Mouse (Mus musculus) forebrain, postnatal 0 days (tissue): ENCODE measurements at regions not wholly inside any gene's neighbourhood (a gene's known extent, or its start where the extent isn't known, plus 50 kb on each side); places are given as distances from the start of the nearest gene placed in this dataset.

Source experiments
- ATAC-seq: fragments of 200-750 bp; cut with Nextera tagmentation; 2 replicates; pipeline ENCODE4 v1.8.0; 2017; ENCODE audit warnings: mild to moderate bottlenecking, moderate library complexity
- DNase-seq: peaks from one replicate; pipeline ENCODE4 v3.0.0-alpha.2; 2015
- H3K27ac ChIP-seq: fragments of 300-500 bp; sonication (generic); 2 replicates; pipeline ENCODE4 v1.5.1; 2014; ENCODE audit warnings: low read depth, mild to moderate bottlenecking, antibody characterized with exemption, low read length, moderate library complexity, mixed read lengths
- H3K27me3 ChIP-seq: fragments of 300-500 bp; sonication (generic); 2 replicates; pipeline ENCODE4 v1.6.1; 2014; ENCODE audit warnings: mild to moderate bottlenecking, low read length, mixed read lengths; ENCODE audit not compliant: insufficient read depth
- H3K36me3 ChIP-seq: fragments of 300-500 bp; sonication (generic); 2 replicates; pipeline ENCODE4 v1.6.1; 2014; ENCODE audit warnings: mild to moderate bottlenecking, moderate library complexity; ENCODE audit not compliant: insufficient read depth
- H3K4me1 ChIP-seq: fragments of 300-500 bp; sonication (generic); 2 replicates; pipeline ENCODE4 v1.6.1; 2014; ENCODE audit warnings: antibody characterized with exemption; ENCODE audit not compliant: insufficient read depth
- H3K4me2 ChIP-seq: fragments of 300-500 bp; sonication (generic); 2 replicates; pipeline ENCODE4 v1.6.1; 2014; ENCODE audit warnings: low read depth, mild to moderate bottlenecking, moderate library complexity
- H3K4me3 ChIP-seq: fragments of 300-500 bp; sonication (generic); 2 replicates; pipeline ENCODE4 v1.5.1; 2014; ENCODE audit warnings: low read depth, low read length, mixed read lengths
- H3K9ac ChIP-seq: fragments of 300-500 bp; sonication (generic); 2 replicates; pipeline ENCODE4 v1.6.1; 2014; ENCODE audit warnings: mild to moderate bottlenecking
- H3K9me3 ChIP-seq: fragments of 300-500 bp; sonication (generic); 2 replicates; pipeline ENCODE4 v1.6.1; 2016; ENCODE audit warnings: low read length
- CTCF ChIP-seq: sonication (generic); IDR thresholded peaks from 2 replicates; pipeline ENCODE4 v1.5.1; 2016; ENCODE audit warnings: antibody characterized with exemption, control low read depth, low read depth
- WGBS: fragments of 180-500 bp; shearing (Covaris S2); extraction: QIAGEN DNeasy Blood & Tissue Kit; methylation state at CpG from one replicate; pipeline ENCODE4 v1.1.7; 2014; 5-methylcytosine and 5-hydroxymethylcytosine counted together

DNA sequence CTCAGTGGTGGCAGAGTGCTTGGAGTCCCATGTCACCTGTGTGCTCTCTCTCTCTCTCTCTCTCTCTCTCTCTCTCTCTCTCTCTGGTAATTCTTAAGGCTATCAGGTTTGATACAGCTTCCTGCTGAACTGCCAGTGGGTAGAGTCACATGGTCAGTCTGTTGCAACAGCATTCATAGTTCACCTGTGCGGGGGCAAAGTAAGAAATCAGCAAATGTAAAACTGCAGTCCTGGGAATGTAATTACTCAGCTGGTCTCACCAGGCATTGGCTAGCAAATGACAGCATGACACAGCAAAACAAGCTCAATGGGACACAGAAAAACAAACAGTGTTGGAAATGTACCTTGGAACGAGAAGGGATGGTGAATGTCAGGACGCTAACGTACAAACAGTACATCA, 422.7 kb downstream of the Ppargc1a start:
- ATAC-seq = no peak

GRCm38 (mm10) chr5:51125091-51125490, 442.4 kb downstream of the Ppargc1a start:
- no peak for DNase-seq
- WGBS = 68% methylated on average over 6 of the region's 6 CpGs

More for the DNA sequence above, 422.7 kb downstream of the Ppargc1a start:
- Histone ChIP-seq H3K9me3 (no peaks in the 10 kb centered on the region), H3K27ac (no peak overlapping the region), H3K4me1 (no peaks in the 10 kb centered on the region), H3K4me3 (no peak overlapping the region), H3K36me3 (no peaks in the 10 kb centered on the region), H3K9ac (no peak overlapping the region), H3K4me2 (no peak overlapping the region), H3K27me3 (no peaks in the 10 kb centered on the region)
- 84% methylated on average over 4 of the region's 4 CpGs for WGBS
- TF ChIP-seq CTCF = no peak
- DNase-seq = no peak

DNA sequence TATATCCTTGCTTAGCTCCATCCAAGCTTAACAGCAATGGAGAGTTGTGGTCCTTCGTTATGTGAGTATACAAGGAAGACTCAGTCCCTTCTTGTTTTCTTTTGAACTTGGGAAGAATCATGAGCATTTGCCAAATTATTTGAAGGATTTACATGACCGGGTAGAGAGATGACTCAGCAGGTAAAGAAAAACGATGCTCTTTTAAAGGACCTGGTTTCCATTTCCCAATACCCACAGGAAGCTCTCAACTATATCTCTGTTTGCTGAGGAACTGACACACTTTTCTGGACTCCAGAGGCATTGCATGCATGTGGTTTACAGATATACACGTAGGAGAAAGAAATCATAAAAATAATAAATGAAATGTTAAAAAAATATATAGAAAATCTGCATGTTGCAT, 457.5 kb downstream of the Ppargc1a start:
- Histone ChIP-seq H3K4me1 (no peaks in the 10 kb centered on the region), H3K9me3 (no peaks in the 10 kb centered on the region), H3K4me3 (no peak overlapping the region), H3K9ac (no peak overlapping the region), H3K36me3 (no peaks in the 10 kb centered on the region), H3K27ac (no peak overlapping the region), H3K4me2 (no peak overlapping the region), H3K27me3 (no peaks in the 10 kb centered on the region)
- no peak for TF ChIP-seq CTCF
- ATAC-seq (no peak), DNase-seq (no peak)
- WGBS = 75% methylated on average over 4 of the region's 4 CpGs

More at GRCm38 (mm10) chr5:51125091-51125490, 442.4 kb downstream of the Ppargc1a start:
- Histone ChIP-seq H3K27me3 (no peaks in the 10 kb centered on the region), H3K36me3 (no peaks in the 10 kb centered on the region), H3K27ac (no peak overlapping the region), H3K9ac (no peak overlapping the region), H3K4me1 (no peaks in the 10 kb centered on the region), H3K4me2 (no peak overlapping the region), H3K9me3 (no peaks in the 10 kb centered on the region), H3K4me3 (no peak overlapping the region)
- TF ChIP-seq CTCF = no peak
- ATAC-seq = no peak

- no peak overlapping the region for H3K9ac ChIP-seq
- 65% methylated on average over 1 of the region's 1 CpGs for WGBS
- no peaks in the 10 kb centered on the region for H3K4me1 ChIP-seq
- DNase-seq (no peak), ATAC-seq (no peak)
- H3K4me2 ChIP-seq = no peak overlapping the region
- TF ChIP-seq CTCF = no peak
- H3K36me3 ChIP-seq = no peaks in the 10 kb centered on the region
- no peak overlapping the region for H3K4me3 ChIP-seq
- H3K27me3 ChIP-seq = no peaks in the 10 kb centered on the region
- H3K9me3 ChIP-seq = no peaks in the 10 kb centered on the region
- no peak overlapping the region for H3K27ac ChIP-seq
Measured at GRCm38 (mm10) chr5:51108737-51109136, 458.8 kb downstream of the Ppargc1a start.

- ATAC-seq = no peak
Measured at GRCm38 (mm10) chr5:51108181-51108580, 459.3 kb downstream of the Ppargc1a start.

DNA sequence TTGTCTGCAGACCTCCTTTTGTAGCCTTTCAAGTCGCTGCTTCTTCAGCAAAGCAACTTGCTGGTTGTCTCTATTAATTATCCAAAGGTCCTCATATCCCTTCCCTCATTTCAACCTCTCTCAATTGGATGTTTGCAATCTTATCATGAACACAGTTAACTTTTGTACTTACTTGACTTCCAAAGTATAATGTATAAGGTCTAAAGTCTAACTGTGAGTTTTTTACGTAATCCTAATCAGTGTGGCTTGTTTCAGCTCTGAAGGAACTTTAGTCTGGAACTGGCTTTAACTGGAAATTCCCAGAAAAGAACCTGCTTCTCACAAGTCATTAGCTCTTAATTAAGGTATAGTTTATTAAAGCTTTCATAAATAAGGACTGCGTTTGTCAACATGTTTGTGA, 467.6 kb downstream of the Ppargc1a start:
- 87% methylated on average over 3 of the region's 3 CpGs for WGBS
- ATAC-seq = no peak
- no peak for TF ChIP-seq CTCF
- no peak for DNase-seq
- Histone ChIP-seq H3K4me3 (no peak overlapping the region), H3K4me1 (no peaks in the 10 kb centered on the region), H3K9me3 (no peaks in the 10 kb centered on the region), H3K9ac (no peak overlapping the region), H3K27me3 (no peaks in the 10 kb centered on the region), H3K27ac (no peak overlapping the region), H3K4me2 (no peak overlapping the region), H3K36me3 (no peaks in the 10 kb centered on the region)

More at GRCm38 (mm10) chr5:51108181-51108580, 459.3 kb downstream of the Ppargc1a start:
- H3K36me3 ChIP-seq = no peaks in the 10 kb centered on the region
- 68% methylated on average over 1 of the region's 1 CpGs for WGBS
- no peak for DNase-seq
- H3K27ac ChIP-seq = no peak overlapping the region
- no peak overlapping the region for H3K9ac ChIP-seq
- no peaks in the 10 kb centered on the region for H3K27me3 ChIP-seq
- no peaks in the 10 kb centered on the region for H3K9me3 ChIP-seq
- no peak overlapping the region for H3K4me3 ChIP-seq
- no peaks in the 10 kb centered on the region for H3K4me1 ChIP-seq
- TF ChIP-seq CTCF = no peak
- no peak overlapping the region for H3K4me2 ChIP-seq

DNA sequence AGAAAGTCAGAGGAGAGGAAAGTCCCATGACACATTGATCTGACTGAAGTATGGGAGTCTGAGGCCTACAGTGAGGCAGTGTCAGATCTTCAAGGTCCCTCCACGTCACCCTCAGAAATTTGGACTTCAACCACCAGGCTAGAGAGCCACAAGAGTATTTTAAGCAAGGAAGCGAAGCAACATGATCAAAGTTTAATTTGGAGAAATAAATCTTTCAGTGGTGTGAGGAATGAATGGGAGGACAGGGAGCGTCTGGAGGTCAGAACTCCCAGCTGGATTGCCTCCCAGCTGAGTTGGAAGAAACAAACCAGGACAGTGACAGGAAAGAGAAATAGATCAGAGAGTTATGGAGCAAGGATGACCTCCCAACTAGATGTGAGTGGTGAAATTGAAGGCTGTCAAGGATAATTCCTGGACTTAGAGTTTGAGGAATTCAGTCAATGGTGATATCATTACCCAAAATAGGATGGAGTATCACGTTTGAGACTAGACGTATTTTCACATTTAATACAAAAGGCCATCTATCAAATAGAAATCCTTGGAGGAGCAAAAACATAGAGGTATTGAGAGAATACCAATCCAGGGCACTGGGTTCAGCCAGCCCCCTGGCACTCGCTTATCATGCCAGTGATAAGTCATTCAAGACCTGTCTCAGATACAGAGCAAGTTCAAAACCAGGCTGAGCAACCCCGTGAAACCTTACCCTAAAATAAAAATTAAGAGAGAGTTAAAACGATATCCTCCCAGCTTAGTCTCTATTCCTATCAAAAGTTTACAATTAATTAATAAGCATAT, 494.7 kb downstream of the Ppargc1a start:
- DNase-seq (no peak), ATAC-seq (no peak)
- H3K27ac ChIP-seq = no peak overlapping the region
- WGBS = 88% methylated on average over 8 of the region's 8 CpGs
- H3K4me1 ChIP-seq = no peaks in the 10 kb centered on the region
- no peaks in the 10 kb centered on the region for H3K27me3 ChIP-seq
- no peak overlapping the region for H3K4me2 ChIP-seq
- H3K9me3 ChIP-seq = no peaks in the 10 kb centered on the region
- no peak overlapping the region for H3K4me3 ChIP-seq
- no peak for TF ChIP-seq CTCF
- H3K36me3 ChIP-seq = no peaks in the 10 kb centered on the region
- no peak overlapping the region for H3K9ac ChIP-seq
